Mouse (Mus musculus) lung, embryonic 15.5 days (tissue): ENCODE measurements at regions not wholly inside any gene's neighbourhood (a gene's known extent, or its start where the extent isn't known, plus 50 kb on each side); places are given as distances from the start of the nearest gene placed in this dataset.

Experiments
- ATAC-seq: fragments of 200-750 bp; cut with Nextera tagmentation; 2 replicates; pipeline ENCODE4 v1.8.0; 2017; ENCODE audit warnings: moderate number of reproducible peaks, borderline replicate concordance; ENCODE audit not compliant: low FRiP score, low TSS enrichment; ENCODE audit errors: extremely low read depth
- H3K27ac ChIP-seq: fragments of 300-500 bp; sonication (generic); 2 replicates; pipeline ENCODE4 v1.5.1; 2015; ENCODE audit warnings: moderate library complexity, mild to moderate bottlenecking, inconsistent platforms
- H3K27me3 ChIP-seq: fragments of 300-500 bp; sonication (generic); 2 replicates; pipeline ENCODE4 v1.6.1; 2015; ENCODE audit warnings: inconsistent platforms
- H3K36me3 ChIP-seq: fragments of 300-500 bp; sonication (generic); 2 replicates; pipeline ENCODE4 v1.6.1; 2015; ENCODE audit warnings: inconsistent platforms
- H3K4me1 ChIP-seq: fragments of 300-500 bp; sonication (generic); 2 replicates; pipeline ENCODE4 v1.6.1; 2015; ENCODE audit warnings: inconsistent platforms
- H3K4me2 ChIP-seq: fragments of 300-500 bp; sonication (generic); 2 replicates; pipeline ENCODE4 v1.6.1; 2015; ENCODE audit warnings: inconsistent platforms, mild to moderate bottlenecking, moderate library complexity
- H3K4me3 ChIP-seq: fragments of 300-500 bp; sonication (generic); 2 replicates; pipeline ENCODE4 v1.5.1; 2015; ENCODE audit warnings: mild to moderate bottlenecking, inconsistent platforms
- H3K9ac ChIP-seq: fragments of 300-500 bp; sonication (generic); 2 replicates; pipeline ENCODE4 v1.6.1; 2015; ENCODE audit warnings: inconsistent platforms
- H3K9me3 ChIP-seq: fragments of 300-500 bp; sonication (generic); 2 replicates; pipeline ENCODE4 v1.6.1; 2016; ENCODE audit warnings: inconsistent platforms
- WGBS: fragments of 180-500 bp; shearing (Covaris S2); methylation state at CpG from one replicate; pipeline ENCODE4 v1.1.7; 2015; 5-methylcytosine and 5-hydroxymethylcytosine counted together

DNA sequence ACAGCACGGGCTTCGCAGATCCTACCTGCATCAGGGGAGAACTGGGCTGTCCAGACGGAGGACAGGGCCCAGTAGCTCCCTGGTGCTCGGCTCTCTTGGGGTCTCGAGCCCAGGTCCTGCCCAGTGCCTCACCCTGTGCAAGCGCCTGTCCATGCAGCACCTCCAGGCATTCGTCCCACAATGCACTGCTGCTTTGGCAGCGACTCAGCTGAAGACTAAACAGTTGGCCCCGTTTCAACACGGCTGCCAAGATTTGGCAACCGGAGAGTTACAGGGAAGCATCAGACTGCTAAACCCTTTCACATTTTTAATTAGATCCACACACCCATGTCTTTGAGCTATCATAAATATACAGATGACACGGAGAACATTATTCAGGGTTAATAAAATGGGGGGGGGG is 532.7 kb upstream of the 3110018I06Rik start:
- Histone ChIP-seq H3K4me3 (no peak overlapping the region), H3K27ac (no peak overlapping the region), H3K4me2 (0 out of 2 replicates have a peak overlapping the region, but pooled peaks have one; percentile 10), H3K36me3 (no peaks in the 10 kb centered on the region), H3K27me3 (no peaks in the 10 kb centered on the region), H3K9me3 (no peaks in the 10 kb centered on the region), H3K9ac (no peak overlapping the region), H3K4me1 (peaks cover 13% of the 10 kb centered on the region)
- ATAC-seq: peak; percentile 79; the same call in 1 of the 2 replicates
- WGBS: 41% methylated on average over 12 of the region's 12 CpGs

DNA sequence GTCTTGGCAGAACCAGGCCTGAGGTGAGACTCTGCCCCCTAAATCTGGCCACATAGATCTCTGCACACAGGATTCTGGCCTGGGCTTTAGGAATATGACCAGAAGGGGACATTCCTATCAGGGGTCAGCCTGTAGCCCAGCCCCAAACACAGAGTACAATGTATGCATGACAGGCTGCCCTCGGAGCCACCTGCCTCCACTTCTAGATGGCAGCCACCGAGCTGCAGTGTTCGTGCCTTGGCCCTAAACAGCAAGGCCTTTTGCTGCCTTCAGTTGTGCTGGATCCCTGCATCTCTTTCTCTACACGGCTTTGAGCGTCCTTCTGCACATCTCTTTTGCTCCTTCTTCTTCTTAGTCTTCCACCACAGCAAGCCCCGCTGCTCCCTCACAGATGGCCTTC is 532.2 kb upstream of the 3110018I06Rik start:
- no peaks in the 10 kb centered on the region for H3K36me3 ChIP-seq
- no peak overlapping the region for H3K27ac ChIP-seq
- no peaks in the 10 kb centered on the region for H3K9me3 ChIP-seq
- peaks cover 13% of the 10 kb centered on the region for H3K4me1 ChIP-seq
- no peak overlapping the region for H3K9ac ChIP-seq
- no peaks in the 10 kb centered on the region for H3K27me3 ChIP-seq
- H3K4me3 ChIP-seq: no peak overlapping the region
- no peak for ATAC-seq
- 71% methylated on average over 6 of the region's 6 CpGs for WGBS
- no peak overlapping the region for H3K4me2 ChIP-seq

DNA sequence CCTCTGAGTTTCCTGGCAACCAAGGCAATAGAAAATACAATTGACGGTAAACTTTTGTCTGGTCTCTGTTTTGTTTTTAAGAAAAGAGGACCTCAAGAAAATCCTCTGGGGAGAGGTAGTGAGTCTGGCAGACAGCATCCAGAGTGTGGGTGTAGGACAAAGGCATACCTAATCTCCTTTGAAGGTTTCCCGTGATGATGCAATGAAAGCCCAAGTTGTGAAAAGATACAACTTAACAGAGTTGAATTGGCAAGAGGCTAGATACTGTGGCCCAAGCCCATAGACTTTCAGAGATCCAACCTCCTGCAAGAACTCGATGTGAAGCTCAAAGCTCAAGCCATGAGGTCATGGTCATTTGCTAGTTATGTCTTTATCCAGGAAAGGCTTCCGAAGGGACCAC is 526.4 kb upstream of the 3110018I06Rik start:
- Histone ChIP-seq H3K4me2 (no peak overlapping the region), H3K4me1 (no peaks in the 10 kb centered on the region), H3K4me3 (no peak overlapping the region), H3K27ac (no peak overlapping the region), H3K27me3 (no peaks in the 10 kb centered on the region), H3K9me3 (peaks cover 3% of the 10 kb centered on the region; the same call in 1 of the 2 replicates), H3K9ac (no peak overlapping the region), H3K36me3 (no peaks in the 10 kb centered on the region)
- 80% methylated on average over 4 of the region's 4 CpGs for WGBS
- no peak for ATAC-seq

DNA sequence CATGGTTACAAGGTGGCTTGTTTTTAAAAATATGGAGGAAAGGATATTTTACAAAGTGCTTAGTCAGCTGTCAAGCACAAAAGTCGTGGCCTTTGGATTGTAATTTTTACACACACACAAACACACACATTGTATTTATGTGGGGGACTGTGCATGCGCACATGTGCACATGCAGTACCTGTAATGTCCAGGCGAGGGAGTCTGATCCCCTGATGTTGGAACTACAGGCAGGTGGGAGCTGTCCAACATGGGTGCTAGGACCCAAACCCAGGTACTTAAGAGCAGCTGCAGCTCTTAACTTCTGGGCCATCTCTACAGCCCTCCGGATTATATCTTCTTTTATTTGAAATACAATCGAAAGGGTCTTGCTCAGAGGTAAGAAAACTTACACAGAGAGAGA is 524.7 kb upstream of the 3110018I06Rik start:
- H3K9me3 ChIP-seq: peaks cover 3% of the 10 kb centered on the region; the same call in 1 of the 2 replicates
- no peak for ATAC-seq
- no peaks in the 10 kb centered on the region for H3K27me3 ChIP-seq
- H3K36me3 ChIP-seq: no peaks in the 10 kb centered on the region
- no peak overlapping the region for H3K4me3 ChIP-seq
- H3K4me2 ChIP-seq: no peak overlapping the region
- H3K27ac ChIP-seq: no peak overlapping the region
- WGBS: 61% methylated on average over 5 of the region's 5 CpGs
- H3K9ac ChIP-seq: no peak overlapping the region
- H3K4me1 ChIP-seq: no peaks in the 10 kb centered on the region

DNA sequence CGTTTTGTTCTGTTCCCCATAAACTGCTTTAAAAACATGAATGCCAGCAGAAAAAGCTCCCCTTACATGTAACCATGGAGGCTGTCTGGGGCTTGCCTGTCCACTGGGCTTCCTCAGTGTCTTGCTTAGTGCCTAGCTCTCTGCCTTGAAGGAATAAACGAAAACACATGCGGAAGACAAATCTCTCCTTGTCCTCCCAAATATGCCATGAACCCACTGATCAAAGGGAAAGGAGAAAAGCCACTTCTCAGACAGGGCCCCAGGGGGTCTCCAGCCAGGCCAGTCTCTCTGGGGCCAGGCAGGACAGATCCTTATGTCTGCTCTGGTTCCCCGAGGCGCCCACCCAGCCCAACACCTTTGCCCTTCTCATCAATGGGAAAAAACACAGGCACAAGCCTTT is 518.6 kb upstream of the 3110018I06Rik start:
- Histone ChIP-seq H3K4me2 (no peak overlapping the region), H3K27me3 (no peaks in the 10 kb centered on the region), H3K36me3 (no peaks in the 10 kb centered on the region), H3K27ac (no peak overlapping the region), H3K9ac (no peak overlapping the region), H3K9me3 (no peaks in the 10 kb centered on the region), H3K4me1 (no peaks in the 10 kb centered on the region), H3K4me3 (no peak overlapping the region)
- 63% methylated on average over 5 of the region's 5 CpGs for WGBS
- ATAC-seq: no peak

DNA sequence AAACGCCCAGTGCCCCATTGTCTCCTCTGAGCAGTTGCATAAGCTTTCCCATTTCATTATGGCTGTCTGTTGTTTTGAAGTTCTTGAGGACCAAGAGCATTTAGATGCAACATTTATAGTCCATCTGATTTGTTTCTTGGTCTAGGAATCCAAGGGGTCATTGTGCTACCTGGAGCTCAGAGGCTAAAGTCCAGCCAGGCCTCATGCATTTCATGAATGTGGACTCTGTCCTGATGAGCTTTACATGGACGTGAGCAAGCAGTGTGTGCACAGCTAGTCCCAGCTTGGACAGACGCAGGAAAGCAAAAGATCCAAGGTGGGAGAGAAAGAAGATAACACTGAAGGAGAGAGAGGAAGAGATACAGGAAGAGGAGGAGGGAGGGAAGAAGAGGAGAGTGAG is 496.0 kb upstream of the 3110018I06Rik start:
- WGBS: 65% methylated on average over 3 of the region's 3 CpGs
- Histone ChIP-seq H3K36me3 (no peaks in the 10 kb centered on the region), H3K27me3 (no peaks in the 10 kb centered on the region), H3K4me3 (no peak overlapping the region), H3K9ac (no peak overlapping the region), H3K4me1 (no peaks in the 10 kb centered on the region), H3K4me2 (no peak overlapping the region), H3K9me3 (no peaks in the 10 kb centered on the region), H3K27ac (no peak overlapping the region)
- no peak for ATAC-seq

DNA sequence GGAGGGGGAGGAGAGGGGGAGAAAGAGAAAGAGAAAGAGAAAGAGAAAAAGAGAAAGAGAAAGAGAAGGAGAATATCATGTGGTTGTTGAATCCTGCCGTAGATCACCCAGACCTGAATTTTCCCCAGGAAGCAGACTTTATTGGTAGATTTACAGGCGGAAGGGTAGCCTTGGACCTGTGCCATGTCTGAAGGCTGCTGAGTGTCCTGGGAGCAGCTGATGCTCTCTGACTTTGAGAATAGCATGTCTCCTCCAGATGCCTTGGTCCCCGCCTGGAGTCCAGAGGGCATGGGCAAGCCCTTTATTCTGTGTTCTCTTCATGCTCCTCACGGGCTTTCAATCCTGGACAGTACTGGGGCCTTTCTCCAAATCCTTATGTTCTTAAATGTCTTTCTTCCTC is 495.4 kb upstream of the 3110018I06Rik start:
- no peak overlapping the region for H3K4me3 ChIP-seq

DNA sequence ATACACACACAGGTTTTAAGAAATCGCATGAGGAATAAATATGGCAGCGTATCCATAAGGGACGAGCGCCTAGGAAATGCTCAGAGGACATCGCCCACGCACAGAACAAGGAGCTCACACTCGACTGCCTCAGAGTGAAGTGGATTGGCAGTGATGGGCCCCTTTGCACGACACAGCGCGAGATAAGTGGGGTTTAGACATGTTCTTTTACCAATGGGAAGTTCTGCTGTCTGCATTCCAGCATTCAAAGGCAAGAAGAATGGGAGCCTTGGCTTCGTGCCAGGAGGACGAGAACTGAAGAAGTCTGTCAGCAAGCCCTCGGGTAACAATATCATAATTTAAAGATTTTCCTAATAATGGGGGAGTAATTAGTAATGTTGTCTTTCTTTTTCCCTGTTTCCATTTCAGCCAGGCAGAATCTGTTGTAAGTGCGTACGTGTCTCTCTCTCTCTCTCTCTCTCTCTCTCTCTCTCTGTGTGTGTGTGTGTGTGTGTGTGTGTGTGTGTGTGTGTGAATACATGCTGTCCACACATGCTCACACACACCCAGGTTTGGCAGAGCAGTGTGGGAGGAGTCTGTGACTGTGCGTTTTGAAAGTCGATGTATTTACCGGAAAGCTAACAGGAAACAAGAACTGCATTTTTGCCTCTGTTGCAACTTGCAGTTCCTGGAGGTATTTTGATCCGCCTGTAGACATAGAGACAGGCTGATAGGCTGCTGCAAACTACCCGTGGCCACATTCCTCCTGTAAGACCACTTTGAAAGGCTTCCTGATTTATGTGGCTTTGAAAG is 477.2 kb upstream of the 3110018I06Rik start:
- H3K9me3 ChIP-seq: no peaks in the 10 kb centered on the region
- H3K4me2 ChIP-seq: 0 out of 2 replicates have a peak overlapping the region, but pooled peaks have one; percentile 2
- 35% methylated on average over 20 of the region's 20 CpGs for WGBS
- ATAC-seq: no peak
- no peak overlapping the region for H3K4me3 ChIP-seq
- no peak overlapping the region for H3K9ac ChIP-seq
- H3K4me1 ChIP-seq: peaks cover 5% of the 10 kb centered on the region; the same call in 1 of the 2 replicates
- no peaks in the 10 kb centered on the region for H3K27me3 ChIP-seq
- no peak overlapping the region for H3K27ac ChIP-seq
- H3K36me3 ChIP-seq: no peaks in the 10 kb centered on the region

More for the DNA sequence above, 495.4 kb upstream of the 3110018I06Rik start:
- H3K4me2 ChIP-seq: no peak overlapping the region
- no peaks in the 10 kb centered on the region for H3K27me3 ChIP-seq
- ATAC-seq: no peak
- no peak overlapping the region for H3K27ac ChIP-seq
- no peaks in the 10 kb centered on the region for H3K9me3 ChIP-seq
- no peaks in the 10 kb centered on the region for H3K4me1 ChIP-seq
- no peak overlapping the region for H3K9ac ChIP-seq
- no peaks in the 10 kb centered on the region for H3K36me3 ChIP-seq
- WGBS: 54% methylated on average over 4 of the region's 4 CpGs

DNA sequence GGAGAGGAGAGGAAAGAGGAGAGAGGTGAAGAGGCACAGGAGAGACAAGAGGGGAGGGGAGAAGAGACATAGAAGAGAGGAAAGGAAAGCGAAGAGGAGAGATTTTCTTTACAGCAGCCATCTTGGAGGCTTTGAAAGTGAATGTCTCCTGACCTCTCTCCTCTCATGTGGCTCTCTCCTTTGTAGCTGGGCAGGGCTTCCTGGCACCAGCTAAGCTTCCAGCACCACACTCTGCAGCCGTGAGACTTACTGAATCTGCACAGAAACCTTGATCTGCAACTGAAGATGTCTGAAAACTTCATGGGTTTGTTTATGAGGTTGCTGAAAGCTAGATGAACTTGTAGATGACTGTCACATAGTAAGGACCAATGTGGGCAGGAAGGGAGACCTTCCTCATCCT is 471.6 kb upstream of the 3110018I06Rik start:
- Histone ChIP-seq H3K4me2 (no peak overlapping the region), H3K36me3 (no peaks in the 10 kb centered on the region), H3K9me3 (no peaks in the 10 kb centered on the region), H3K4me3 (no peak overlapping the region), H3K27ac (no peak overlapping the region), H3K9ac (no peak overlapping the region), H3K27me3 (no peaks in the 10 kb centered on the region), H3K4me1 (no peaks in the 10 kb centered on the region)
- no peak for ATAC-seq
- 59% methylated on average over 2 of the region's 2 CpGs for WGBS

DNA sequence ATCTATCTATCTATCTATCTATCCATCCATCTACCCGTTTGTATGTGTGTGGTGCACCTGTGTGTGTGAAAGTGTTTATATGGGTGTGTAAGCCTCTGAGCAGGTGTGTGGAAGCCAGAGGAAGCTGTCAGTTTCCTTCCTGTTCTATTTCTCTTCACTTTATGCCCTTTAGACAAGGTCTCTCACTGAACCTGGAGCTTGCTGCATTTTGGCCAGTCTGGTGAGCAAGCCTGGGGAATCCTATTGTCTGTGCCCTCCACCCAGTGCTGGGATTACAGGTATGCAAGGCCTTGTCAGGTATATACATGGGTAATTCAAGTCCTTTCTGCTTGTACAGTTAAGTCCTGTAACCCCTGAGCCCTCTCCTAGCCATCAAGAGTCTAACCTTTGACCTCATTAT is 466.6 kb upstream of the 3110018I06Rik start:
- WGBS: 52% methylated on average over 1 of the region's 1 CpGs
- no peak for ATAC-seq
- Histone ChIP-seq H3K36me3 (no peaks in the 10 kb centered on the region), H3K9ac (no peak overlapping the region), H3K27ac (no peak overlapping the region), H3K4me3 (no peak overlapping the region), H3K4me2 (no peak overlapping the region), H3K4me1 (no peaks in the 10 kb centered on the region), H3K9me3 (no peaks in the 10 kb centered on the region), H3K27me3 (peaks cover 3% of the 10 kb centered on the region; the same call in 1 of the 2 replicates)

DNA sequence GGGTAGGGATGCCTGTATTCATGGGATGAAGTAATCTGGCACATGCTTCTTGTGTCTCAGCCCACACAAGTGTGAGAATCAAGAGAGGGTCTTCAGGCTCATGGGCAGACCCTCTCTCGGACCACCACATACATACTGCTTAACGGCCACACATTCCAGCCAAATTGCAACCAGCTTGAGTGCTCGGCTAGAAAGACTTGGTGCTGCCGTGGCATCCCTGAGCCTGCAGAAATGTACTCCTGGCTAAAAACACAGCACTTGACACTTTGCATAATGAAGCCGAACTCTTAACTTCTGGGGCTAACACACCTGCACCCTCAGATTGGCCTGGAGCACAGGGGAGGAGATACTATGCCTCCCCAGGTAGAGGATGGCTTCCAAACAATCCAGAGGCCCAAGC is 461.6 kb upstream of the 3110018I06Rik start:
- Histone ChIP-seq H3K4me2 (no peak overlapping the region), H3K4me1 (no peaks in the 10 kb centered on the region), H3K9ac (no peak overlapping the region), H3K4me3 (no peak overlapping the region), H3K27me3 (peaks cover 13% of the 10 kb centered on the region; the same call in 1 of the 2 replicates), H3K36me3 (no peaks in the 10 kb centered on the region), H3K27ac (no peak overlapping the region), H3K9me3 (no peaks in the 10 kb centered on the region)
- ATAC-seq: no peak
- WGBS: 73% methylated on average over 5 of the region's 5 CpGs

DNA sequence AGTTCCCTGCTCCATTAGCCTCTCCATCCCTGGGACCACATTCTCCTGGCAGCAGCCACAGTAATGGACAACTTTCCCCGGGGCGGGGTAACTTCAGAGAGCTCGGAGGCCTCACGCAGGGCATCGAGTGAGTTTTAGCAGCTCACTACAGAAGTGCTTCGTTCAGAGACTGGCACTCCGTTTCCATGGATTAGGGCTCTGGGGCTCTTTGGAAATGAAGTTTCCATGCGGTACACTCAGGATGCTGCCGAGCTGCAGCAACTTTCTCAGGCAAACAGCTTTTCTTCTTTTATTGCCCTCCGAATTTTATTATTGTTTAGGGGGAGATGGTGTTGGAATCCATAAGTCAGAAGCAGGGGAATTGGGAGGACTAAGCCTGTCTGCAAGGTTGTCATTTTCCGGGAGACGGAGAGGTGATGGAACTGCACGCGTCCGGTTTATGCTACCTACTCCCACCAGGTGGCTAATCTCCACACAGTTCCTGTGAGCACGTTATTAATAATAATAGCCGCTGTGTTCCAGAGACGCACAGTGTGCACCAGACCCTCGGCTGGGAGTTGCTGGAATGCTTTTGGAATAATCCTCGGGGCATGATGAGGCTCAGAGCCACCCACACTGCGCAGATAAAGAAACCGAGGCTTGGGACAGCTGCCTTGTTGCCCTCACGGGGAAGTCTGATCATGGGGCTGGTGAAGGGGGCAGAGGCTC is 460.4 kb upstream of the 3110018I06Rik start:
- ATAC-seq: no peak
- H3K4me2 ChIP-seq: no peak overlapping the region

More for the DNA sequence above, 460.4 kb upstream of the 3110018I06Rik start:
- Histone ChIP-seq H3K4me1 (no peaks in the 10 kb centered on the region), H3K9ac (no peak overlapping the region), H3K27me3 (peaks cover 13% of the 10 kb centered on the region; the same call in 1 of the 2 replicates), H3K9me3 (no peaks in the 10 kb centered on the region), H3K4me3 (no peak overlapping the region), H3K36me3 (no peaks in the 10 kb centered on the region), H3K27ac (no peak overlapping the region)
- WGBS: 28% methylated on average over 23 of the region's 23 CpGs
